Comparison of ENCODE assay signal across 32 mouse cellular contexts in the genomic region with DNA sequence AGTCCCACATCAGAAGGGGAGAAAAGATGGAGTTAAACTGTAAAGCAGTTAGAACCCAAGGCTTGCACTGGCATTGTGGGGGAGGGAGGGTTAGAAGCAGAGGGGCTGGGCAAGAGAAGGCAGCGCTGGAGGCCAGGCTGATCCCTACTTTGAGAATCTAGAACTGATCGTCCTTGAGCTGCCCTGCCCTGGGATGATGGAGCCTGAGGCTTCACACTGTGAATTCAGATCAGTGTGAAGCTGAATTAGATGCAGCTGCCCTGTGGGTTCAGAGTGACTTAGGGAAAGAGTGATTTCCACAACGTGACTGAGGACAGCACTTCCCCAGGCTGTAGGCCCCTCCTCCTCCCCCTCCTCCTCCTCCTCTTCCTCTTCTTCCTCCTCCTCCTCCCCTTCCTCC. TPM values are rescaled to one million over a fixed set of nuclear protein-coding genes. Genes with fewer than 3 reads are reported as not detected.
"Had no signal": no experiment of that assay in that cellular context is flagged by ENCODE, and none has a peak within 500 bp of the region (broad histone marks: within the 10 kb centered on the region; RNA-seq: fewer than 3 reads in every experiment).

No protein-coding gene starts in this region.

- H3K9me3 ChIP-seq: limb, embryonic 10.5 days; limb, embryonic 12.5 days; limb, embryonic 13.5 days; limb, embryonic 15.5 days; liver, embryonic 12.5 days; liver, embryonic 13.5 days; liver, embryonic 15.5 days; lung, embryonic 15.5 days; midbrain, embryonic 12.5 days; midbrain, embryonic 13.5 days; midbrain, embryonic 15.5 days had no signal

- DNase-seq: left cerebral cortex, postnatal 4 days; liver; liver, embryonic 13.5 days; liver, postnatal 0 days; lung, adult 18-20 months; lung, adult 2 months; lung, embryonic 14.5 days; lung, postnatal 10 days; lung, postnatal 14 days; lung, postnatal 36 days; lung, postnatal 4 days; midbrain, embryonic 14.5 days had no signal

- H3K27me3 ChIP-seq: limb, embryonic 12.5 days; limb, embryonic 13.5 days; limb, embryonic 15.5 days; liver, embryonic 12.5 days; liver, embryonic 13.5 days; liver, embryonic 15.5 days; lung, embryonic 15.5 days; megakaryocyte, embryonic 14.5 days; midbrain, embryonic 12.5 days; midbrain, embryonic 13.5 days; midbrain, embryonic 15.5 days had no signal

- H3K27ac ChIP-seq: left cerebral cortex, adult 2 months; limb, embryonic 10.5 days; limb, embryonic 12.5 days; limb, embryonic 13.5 days; limb, embryonic 15.5 days; liver, embryonic 12.5 days; liver, embryonic 13.5 days; liver, embryonic 14.5 days; liver, embryonic 15.5 days; lung, embryonic 15.5 days; macrophage; midbrain, embryonic 12.5 days; midbrain, embryonic 13.5 days; midbrain, embryonic 15.5 days had no signal

- H3K36me3 ChIP-seq: limb, embryonic 10.5 days; limb, embryonic 12.5 days; limb, embryonic 13.5 days; limb, embryonic 15.5 days; liver, embryonic 12.5 days; liver, embryonic 13.5 days; liver, embryonic 15.5 days; lung, embryonic 15.5 days; midbrain, embryonic 12.5 days; midbrain, embryonic 13.5 days; midbrain, embryonic 15.5 days had no signal

- H3K4me3 ChIP-seq: left cerebral cortex, adult 2 months; limb, embryonic 10.5 days; limb, embryonic 12.5 days; limb, embryonic 13.5 days; limb, embryonic 15.5 days; liver, embryonic 12.5 days; liver, embryonic 13.5 days; liver, embryonic 15.5 days; lung, embryonic 15.5 days; megakaryocyte, embryonic 14.5 days; midbrain, embryonic 12.5 days; midbrain, embryonic 13.5 days; midbrain, embryonic 15.5 days; myocyte had no signal

- H3K4me1 ChIP-seq: limb, embryonic 10.5 days; limb, embryonic 12.5 days; limb, embryonic 13.5 days; limb, embryonic 15.5 days; liver, embryonic 12.5 days; liver, embryonic 13.5 days; liver, embryonic 15.5 days; lung, embryonic 15.5 days; megakaryocyte, embryonic 14.5 days; midbrain, embryonic 12.5 days; midbrain, embryonic 13.5 days; midbrain, embryonic 15.5 days had no signal

RNA-seq across cellular contexts. Expression of gene Nptx2, which starts 25.6 kb away (rescaled TPM):
- total RNA-seq: megakaryocyte progenitor cell, adult 5-6 weeks; megakaryocyte, adult 5-6 weeks; megakaryocyte-erythroid progenitor cell, adult 5-6 weeks; monocyte, adult 5-6 weeks had no signal
- polyA plus RNA-seq: liver, adult 2 months; liver, embryonic 12.5 days; liver, postnatal 0 days; myocyte had no signal
